In the genomic region with DNA sequence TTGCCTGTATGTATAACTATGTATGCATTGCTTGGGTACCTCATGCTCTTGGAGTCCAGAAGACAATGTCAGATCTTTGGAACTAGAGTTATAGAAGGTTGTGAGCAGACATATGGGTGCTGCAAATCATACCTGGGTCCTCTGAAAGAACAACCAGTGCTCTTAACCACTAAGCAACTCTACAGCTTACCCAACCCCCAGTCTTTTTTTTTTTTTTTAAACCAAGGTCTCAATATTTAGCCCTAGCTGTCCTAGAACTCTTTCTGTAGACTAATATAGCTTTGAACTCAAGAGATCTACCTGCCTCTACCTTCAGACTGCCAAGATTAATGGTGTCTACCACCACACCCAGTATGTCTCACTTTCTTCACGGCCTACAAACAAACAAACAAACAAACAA, we compare ENCODE assay signal across 26 mouse cellular contexts.
"Had no signal": no experiment of that assay in that cellular context is flagged by ENCODE, and none has a peak within 500 bp of the region (broad histone marks: within the 10 kb centered on the region; RNA-seq: fewer than 3 reads in every experiment).

No protein-coding gene starts in this region.

- H3K4me2 ChIP-seq: embryonic facial prominence, embryonic 12.5 days; embryonic facial prominence, embryonic 13.5 days; embryonic facial prominence, embryonic 15.5 days; forebrain, embryonic 12.5 days; forebrain, embryonic 13.5 days; forebrain, embryonic 15.5 days had no signal

- H3K27ac ChIP-seq: embryonic facial prominence, embryonic 10.5 days; embryonic facial prominence, embryonic 12.5 days; embryonic facial prominence, embryonic 13.5 days; embryonic facial prominence, embryonic 15.5 days; forebrain, embryonic 10.5 days; forebrain, embryonic 12.5 days; forebrain, embryonic 13.5 days; forebrain, embryonic 15.5 days; heart, adult 2 months had no signal

- H3K36me3 ChIP-seq: embryonic facial prominence, embryonic 10.5 days; embryonic facial prominence, embryonic 12.5 days; embryonic facial prominence, embryonic 13.5 days; embryonic facial prominence, embryonic 15.5 days; forebrain, embryonic 10.5 days; forebrain, embryonic 12.5 days; forebrain, embryonic 15.5 days had no signal

- DNase-seq: cerebellum, adult 9-11 months; cerebellum, postnatal 10 days; cerebellum, postnatal 14 days; cerebellum, postnatal 25 days; cerebellum, postnatal 36 days; embryo, embryonic 11 days; forebrain, postnatal 0 days; gastrocnemius, adult 2 months; gastrocnemius, postnatal 10 days; gastrocnemius, postnatal 14 days; gastrocnemius, postnatal 25 days; gastrocnemius, postnatal 36 days; heart, adult 11 months; heart, adult 18-20 months; heart, adult 2 months had no signal

- H3K9ac ChIP-seq: embryonic facial prominence, embryonic 12.5 days; embryonic facial prominence, embryonic 13.5 days; embryonic facial prominence, embryonic 15.5 days; forebrain, embryonic 12.5 days; forebrain, embryonic 13.5 days; forebrain, embryonic 15.5 days; forebrain, postnatal 0 days had no signal

- ATAC-seq: forebrain, embryonic 13.5 days; forebrain, embryonic 14.5 days; forebrain, embryonic 15.5 days; forebrain, embryonic 16.5 days; forebrain, postnatal 0 days had no signal

- H3K4me3 ChIP-seq: embryonic facial prominence, embryonic 10.5 days; embryonic facial prominence, embryonic 12.5 days; embryonic facial prominence, embryonic 13.5 days; embryonic facial prominence, embryonic 15.5 days; erythroblast, embryonic 14.5 days; forebrain, embryonic 10.5 days; forebrain, embryonic 12.5 days; forebrain, embryonic 13.5 days; forebrain, embryonic 15.5 days; gastrocnemius, adult 2 months; heart, adult 2 months had no signal

- H3K27me3 ChIP-seq: embryonic facial prominence, embryonic 12.5 days; embryonic facial prominence, embryonic 15.5 days; forebrain, embryonic 15.5 days had no signal

- H3K9me3 ChIP-seq: embryonic facial prominence, embryonic 10.5 days; embryonic facial prominence, embryonic 12.5 days; embryonic facial prominence, embryonic 13.5 days; embryonic facial prominence, embryonic 15.5 days; forebrain, embryonic 10.5 days; forebrain, embryonic 12.5 days; forebrain, embryonic 13.5 days; forebrain, embryonic 15.5 days had no signal
